Mouse (Mus musculus): Measurements from ENCODE around the gene Scd1. TPM values are rescaled to one million over a fixed set of nuclear protein-coding genes. Genes with fewer than 3 reads are reported as not detected.

The Scd1 gene
- total and polyA plus RNA-seq, 3 experiments: 225 to 314 (median 244) TPM

GRCm38 (mm10) chr19:44363529-44363928, 44.1 kb downstream of the Scd1 start:
- H3K4me2 ChIP-seq (ENCODE audit: insufficient read depth, low read depth, poor library complexity, severe bottlenecking): peak overlapping the region; percentile 76
- DNase-seq (ENCODE audit: extremely low read depth): peak; percentile 95
- H3K9me3 ChIP-seq (replicated peaks; ENCODE audit: low read length): no peaks in the 10 kb centered on the region
- in situ Hi-C loops (cut with MboI; ENCODE audit: low pct_ligation_motif_present, low pct_unique_long_range_greater_than_20kb, low sequenced_read_pairs) (no loop called here), dilution Hi-C loops (cut with MboI; ENCODE audit: extremely low pct_ligation_motif_present, extremely low pct_unique_long_range_greater_than_20kb, low sequenced_read_pairs) (no loop called here)
- TF ChIP-seq MAFK (IDR thresholded peaks at IDR 0.05; ENCODE audit: insufficient replicate concordance, low read length): peak; percentile 69; the same call in 1 of the 2 replicates
- no peak for TF ChIP-seq PAX5 (IDR thresholded peaks at IDR 0.05; ENCODE audit: low read length)
- TF ChIP-seq MEF2A (IDR thresholded peaks at IDR 0.05; ENCODE audit: borderline replicate concordance, low read depth, low read length): peak; percentile 80
- TF ChIP-seq CTCF (conservative IDR thresholded peaks at IDR 0.05 in 1 of 2, IDR thresholded peaks at IDR 0.05 in 1 of 2; ENCODE audit: low read depth in 2 of 2, low read length in 2 of 2): peak; percentile 96 to 100
- TF ChIP-seq RCOR1 (conservative IDR thresholded peaks at IDR 0.05; ENCODE audit: low read depth, low read length): no peak; the same call in 1 of the 2 replicates
- peak; percentile 21; the same call in 1 of the 2 replicates for TF ChIP-seq USF1 (IDR thresholded peaks at IDR 0.05; ENCODE audit: low read depth, low read length)
- TF ChIP-seq IRF4 (IDR thresholded peaks at IDR 0.05; ENCODE audit: low read depth, low read length): peak; percentile 92
- no peak for TF ChIP-seq CHD2 (IDR thresholded peaks at IDR 0.05; ENCODE audit: low read length)
- no peak; the same call in 1 of the 2 replicates for TF ChIP-seq USF2 (conservative IDR thresholded peaks at IDR 0.05; ENCODE audit: low read depth, low read length)
- no peak for TF ChIP-seq MAZ (IDR thresholded peaks at IDR 0.05; ENCODE audit: low read depth, low read length)
- TF ChIP-seq BHLHE40 (IDR thresholded peaks at IDR 0.05; ENCODE audit: low read depth, low read length): no peak
- peak; percentile 98 for TF ChIP-seq RAD21 (IDR thresholded peaks at IDR 0.05; ENCODE audit: low read depth, low read length)
- peak; percentile 96 for TF ChIP-seq MAX (IDR thresholded peaks at IDR 0.05; ENCODE audit: low read length)
- TF ChIP-seq CHD1 (IDR thresholded peaks at IDR 0.05; ENCODE audit: low read depth, low read length): no peak
- TF ChIP-seq POLR2AphosphoS2 (IDR thresholded peaks at IDR 0.05; ENCODE audit: low read depth, low read length): no peak
- no peak for TF ChIP-seq JUND (conservative IDR thresholded peaks at IDR 0.05; ENCODE audit: low read depth, low read length)
- TF ChIP-seq ELF1 (IDR thresholded peaks at IDR 0.05; ENCODE audit: low read depth, low read length): peak; percentile 46
- TF ChIP-seq ZKSCAN1 (IDR thresholded peaks at IDR 0.05; ENCODE audit: borderline replicate concordance, low read depth, low read length): no peak
- peak; percentile 54 for TF ChIP-seq ETS1 (conservative IDR thresholded peaks at IDR 0.05; ENCODE audit: low read depth, low read length)
- no peak for TF ChIP-seq KAT2A (IDR thresholded peaks at IDR 0.05; ENCODE audit: insufficient replicate concordance, low read length)
- TF ChIP-seq SIN3A (IDR thresholded peaks at IDR 0.05; ENCODE audit: low read length): peak; percentile 67
- TF ChIP-seq SMC3 (IDR thresholded peaks at IDR 0.05; ENCODE audit: low read depth, low read length): peak; percentile 98
- no peak for TF ChIP-seq GABPA (IDR thresholded peaks at IDR 0.05; ENCODE audit: insufficient replicate concordance, low read depth, low read length)
- TF ChIP-seq JUN (IDR thresholded peaks at IDR 0.05; ENCODE audit: insufficient read depth, low read depth, low read length): no peak
- no peak for TF ChIP-seq E2F4 (IDR thresholded peaks at IDR 0.05; ENCODE audit: insufficient replicate concordance, low read depth, low read length)
- no peak for TF ChIP-seq POLR2A (IDR thresholded peaks at IDR 0.05; ENCODE audit: low read depth, low read length)
- TF ChIP-seq TCF12 (IDR thresholded peaks at IDR 0.05; ENCODE audit: low read depth, low read length): peak; percentile 78
- peak; percentile 77 for TF ChIP-seq TBP (conservative IDR thresholded peaks at IDR 0.05; ENCODE audit: low read depth, low read length)
- TF ChIP-seq HCFC1 (IDR thresholded peaks at IDR 0.05; ENCODE audit: low read depth, low read length): 0 out of 2 replicates have a peak, but pooled peaks have one; percentile 20
- TF ChIP-seq ZMIZ1 (IDR thresholded peaks at IDR 0.05; ENCODE audit: low read depth, low read length): no peak
- 0 out of 2 replicates have a peak, but pooled peaks have one; percentile 39 for TF ChIP-seq MXI1 (IDR thresholded peaks at IDR 0.05; ENCODE audit: low read depth, low read length)
- TF ChIP-seq UBTF (IDR thresholded peaks at IDR 0.05; ENCODE audit: low read depth, low read length): no peak
- peak; percentile 70; the same call in 1 of the 2 replicates for TF ChIP-seq EP300 (IDR thresholded peaks at IDR 0.05; ENCODE audit: low read length)
- peak; percentile 97 for TF ChIP-seq ZC3H11A (IDR thresholded peaks at IDR 0.05; ENCODE audit: low read depth, low read length)
- peak; percentile 61 for TF ChIP-seq NRF1 (IDR thresholded peaks at IDR 0.05; ENCODE audit: low read depth, low read length)
- TF ChIP-seq NELFE (IDR thresholded peaks at IDR 0.05; ENCODE audit: low read depth, low read length): peak; percentile 72; the same call in 1 of the 2 replicates
- TF ChIP-seq MYC (IDR thresholded peaks at IDR 0.05; ENCODE audit: low read depth, low read length): peak; percentile 84; the same call in 1 of the 2 replicates
- TF ChIP-seq ZNF384 (IDR thresholded peaks at IDR 0.05; ENCODE audit: low read depth, low read length): 0 out of 2 replicates have a peak, but pooled peaks have one; percentile 15
- H3K4me3 ChIP-seq (replicated peaks in 1 of 3; ENCODE audit: low read depth in 2 of 3, low read length in 2 of 3, poor library complexity in 1 of 3): peak overlapping the region in 1 of 3 experiments; percentile 11
- H3K36me3 ChIP-seq (replicated peaks in 1 of 2; ENCODE audit: control insufficient read depth in 1 of 2, insufficient read depth in 1 of 2, low read length in 1 of 2): no peaks in the 10 kb centered on the region
- H3K27ac ChIP-seq (ENCODE audit: insufficient read depth, low read depth): peak overlapping the region; percentile 37; the same call in 1 of the 2 replicates
- H3K9ac ChIP-seq (ENCODE audit: insufficient read depth, low read depth): no peak overlapping the region
- no peaks in the 10 kb centered on the region for H3K27me3 ChIP-seq (replicated peaks)
- H3K4me1 ChIP-seq (ENCODE audit: control insufficient read depth in 1 of 2, insufficient read depth in 2 of 2): peaks cover 0 to 24% of the 10 kb centered on the region in 2 experiments; a peak in 2 of 4 replicates
- H3K79me2 ChIP-seq (replicated peaks; ENCODE audit: control insufficient read depth, extremely low read depth, insufficient read depth, poor library complexity, severe bottlenecking): no peaks in the 10 kb centered on the region
